Mouse (Mus musculus) kidney, postnatal 0 days (tissue): ENCODE measurements around the gene 1110032A03Rik. TPM values are rescaled to one million over a fixed set of nuclear protein-coding genes. Genes with fewer than 3 reads are reported as not detected.

Source experiments
- ATAC-seq: fragments of 200-750 bp; cut with Nextera tagmentation; replicated peaks from 2 replicates; pipeline ENCODE4 v1.8.0; 2017; ENCODE audit warnings: low read depth, moderate number of reproducible peaks, moderate TSS enrichment, moderate library complexity; ENCODE audit not compliant: low FRiP score
- DNase-seq: peaks from one replicate; pipeline ENCODE4 v3.0.0-alpha.2; 2016; ENCODE audit warnings: low spot score
- H3K27ac ChIP-seq: fragments of 300-500 bp; sonication (generic); 2 replicates; pipeline ENCODE4 v1.5.1; 2014; ENCODE audit warnings: mild to moderate bottlenecking
- H3K27me3 ChIP-seq: fragments of 300-500 bp; sonication (generic); 2 replicates; pipeline ENCODE4 v1.6.1; 2014; ENCODE audit warnings: low read length, mixed read lengths; ENCODE audit not compliant: insufficient read depth
- H3K36me3 ChIP-seq: fragments of 300-500 bp; sonication (generic); 2 replicates; pipeline ENCODE4 v1.6.1; 2014; ENCODE audit warnings: low read length, mixed read lengths; ENCODE audit not compliant: insufficient read depth
- H3K4me1 ChIP-seq: fragments of 300-500 bp; sonication (generic); replicated peaks from 2 replicates; pipeline ENCODE4 v1.6.1; 2014; ENCODE audit warnings: antibody characterized with exemption, low read length, mixed read lengths; ENCODE audit not compliant: insufficient read depth
- H3K4me2 ChIP-seq: fragments of 300-500 bp; sonication (generic); 2 replicates; pipeline ENCODE4 v1.6.1; 2014; ENCODE audit warnings: mild to moderate bottlenecking, low read length, moderate library complexity, mixed read lengths
- H3K4me3 ChIP-seq: fragments of 300-500 bp; sonication (generic); replicated peaks from 2 replicates; pipeline ENCODE4 v1.5.1; 2014; ENCODE audit warnings: low read depth, low read length
- H3K9ac ChIP-seq: fragments of 300-500 bp; sonication (generic); 2 replicates; pipeline ENCODE4 v1.6.1; 2014; ENCODE audit warnings: low read depth, low read length
- H3K9me3 ChIP-seq: fragments of 300-500 bp; sonication (generic); replicated peaks from 2 replicates; pipeline ENCODE4 v1.6.1; 2016; ENCODE audit warnings: low read length, inconsistent platforms, mixed read lengths
- CTCF ChIP-seq: IDR thresholded peaks from 2 replicates; pipeline ENCODE4 v1.5.1; 2016; ENCODE audit warnings: antibody characterized with exemption, low read depth, mild to moderate bottlenecking, moderate library complexity
- WGBS: fragments of 180-500 bp; shearing (Covaris S2); extraction: QIAGEN DNeasy Blood & Tissue Kit; methylation state at CpG from one replicate; pipeline ENCODE4 v1.1.7; 2014; 5-methylcytosine and 5-hydroxymethylcytosine counted together
- polyA plus RNA-seq: library from polyadenylated mRNA; unstranded; fragments of >200 nt; fragmentation: Nextera tagmentation; extraction: Ambion mirVana; gene quantifications from 2 replicates; pipeline ENCODE4 v1.2.1, GENCODE M21; 2015

The 1110032A03Rik gene
- polyA plus RNA-seq, 1 experiment from 2014 or later: 62.9 TPM

DNA sequence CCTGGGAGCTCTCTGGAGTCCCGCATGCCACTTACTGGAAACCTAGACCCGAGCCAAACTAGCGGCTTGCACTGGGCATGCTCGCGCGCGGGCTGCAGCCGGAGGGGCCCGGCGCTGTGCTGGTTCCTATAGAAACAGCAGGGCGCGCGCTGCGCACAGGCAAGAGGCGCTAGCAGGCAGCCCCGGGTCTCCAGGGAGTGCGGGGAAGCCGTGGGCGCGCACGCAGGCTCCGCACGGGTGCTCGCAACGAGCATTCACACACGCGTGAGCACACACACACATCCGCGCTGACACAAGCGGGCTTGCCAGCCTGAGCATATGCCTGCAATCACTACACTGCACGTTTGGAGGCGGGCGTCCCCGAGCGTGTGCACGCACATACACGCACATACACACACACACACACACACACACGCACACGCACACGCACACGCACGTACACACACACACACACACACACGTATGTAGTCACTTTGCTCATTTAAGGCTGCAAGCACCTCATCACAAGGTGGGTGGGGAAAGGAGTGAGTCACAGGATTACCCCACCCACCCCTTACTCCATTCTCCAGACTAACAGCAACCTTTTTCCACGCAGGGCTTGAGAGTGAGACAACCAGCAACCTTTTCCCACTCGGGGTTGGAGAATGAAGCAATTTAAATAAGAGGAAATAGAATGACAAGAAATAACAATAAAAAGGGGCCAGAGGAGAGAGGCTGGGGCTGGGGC lies 47.2 kb downstream of the 1110032A03Rik start:
- H3K9me3 ChIP-seq: no peaks in the 10 kb centered on the region
- H3K4me3 ChIP-seq: peak overlapping the region; percentile 51
- H3K27me3 ChIP-seq: no peaks in the 10 kb centered on the region
- peak overlapping the region; percentile 83 for H3K4me2 ChIP-seq
- ATAC-seq (peak; percentile 88), DNase-seq (peak; percentile 86)
- TF ChIP-seq CTCF: 0 out of 2 replicates have a peak, but pooled peaks have one; percentile 6
- 0 out of 2 replicates have a peak, but pooled peaks cover 11% of the 10 kb centered on the region for H3K4me1 ChIP-seq
- under 1% methylated on average over 45 of the region's 45 CpGs for WGBS
- H3K27ac ChIP-seq: no peak overlapping the region
- no peaks in the 10 kb centered on the region for H3K36me3 ChIP-seq
- H3K9ac ChIP-seq: peak overlapping the region; percentile 52

GRCm38 (mm10) chr9:50727171-50727924 lies 48.0 kb downstream of the 1110032A03Rik start:
- H3K4me1 ChIP-seq: 0 out of 2 replicates have a peak, but pooled peaks cover 11% of the 10 kb centered on the region
- no peaks in the 10 kb centered on the region for H3K9me3 ChIP-seq
- ATAC-seq (no peak), DNase-seq (no peak)
- H3K4me3 ChIP-seq: peak overlapping the region; percentile 51
- TF ChIP-seq CTCF: no peak
- 3% methylated on average over 30 of the region's 30 CpGs for WGBS
- H3K4me2 ChIP-seq: peak overlapping the region; percentile 83
- no peak overlapping the region for H3K27ac ChIP-seq
- no peaks in the 10 kb centered on the region for H3K36me3 ChIP-seq
- no peaks in the 10 kb centered on the region for H3K27me3 ChIP-seq
- H3K9ac ChIP-seq: peak overlapping the region; percentile 52

DNA sequence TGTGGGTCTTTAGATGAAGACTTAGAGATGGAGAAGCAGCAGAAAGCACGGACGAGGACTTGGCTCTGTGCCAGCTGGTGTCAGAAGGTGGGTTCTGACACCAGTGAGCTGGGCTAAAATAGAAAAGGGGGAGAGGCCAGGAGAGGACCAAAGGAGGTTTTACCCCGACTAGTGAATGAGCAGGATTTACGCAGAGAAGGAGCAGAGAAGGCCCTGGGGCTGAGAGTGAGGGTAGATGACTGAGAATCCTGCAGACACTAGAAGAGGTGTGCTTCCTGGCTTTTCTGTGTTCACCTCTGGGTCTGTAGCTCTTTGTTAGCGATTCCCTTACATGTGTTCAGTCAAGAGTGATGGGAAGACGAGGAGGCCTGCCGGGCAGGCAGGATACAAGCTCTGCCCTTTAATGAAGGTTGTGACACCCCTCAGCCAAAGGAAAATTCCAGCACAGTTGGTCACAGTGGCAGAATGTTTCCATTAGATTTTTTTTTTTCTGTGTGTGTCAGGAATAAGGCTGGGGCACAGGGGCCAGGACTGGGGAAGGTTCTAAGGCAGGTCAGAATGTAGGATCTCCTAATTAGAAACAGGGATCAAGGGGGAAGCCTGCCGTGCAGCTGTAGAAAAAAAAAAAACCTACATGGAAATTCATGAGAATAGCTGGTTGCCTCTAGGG lies 49.3 kb downstream of the 1110032A03Rik start:
- ATAC-seq (no peak), DNase-seq (no peak)
- Histone ChIP-seq H3K4me1 (0 out of 2 replicates have a peak, but pooled peaks cover 11% of the 10 kb centered on the region), H3K27me3 (no peaks in the 10 kb centered on the region), H3K4me2 (no peak overlapping the region), H3K36me3 (no peaks in the 10 kb centered on the region), H3K9ac (no peak overlapping the region), H3K4me3 (no peak overlapping the region), H3K27ac (no peak overlapping the region), H3K9me3 (no peaks in the 10 kb centered on the region)
- 52% methylated on average over 8 of the region's 8 CpGs for WGBS
- no peak for TF ChIP-seq CTCF

- H3K4me1 ChIP-seq: 0 out of 2 replicates have a peak, but pooled peaks cover 11% of the 10 kb centered on the region
- no peaks in the 10 kb centered on the region for H3K27me3 ChIP-seq
- no peak overlapping the region for H3K27ac ChIP-seq
- H3K4me2 ChIP-seq: no peak overlapping the region
- H3K36me3 ChIP-seq: no peaks in the 10 kb centered on the region
- TF ChIP-seq CTCF: no peak
- 40% methylated on average over 3 of the region's 3 CpGs for WGBS
- no peak overlapping the region for H3K9ac ChIP-seq
- H3K4me3 ChIP-seq: no peak overlapping the region
- ATAC-seq (no peak), DNase-seq (no peak)
- no peaks in the 10 kb centered on the region for H3K9me3 ChIP-seq
Measured at GRCm38 (mm10) chr9:50724661-50725330, 50.5 kb downstream of the 1110032A03Rik start.

GRCm38 (mm10) chr9:50724147-50724546 lies 51.2 kb downstream of the 1110032A03Rik start:
- no peak for ATAC-seq
- Histone ChIP-seq H3K9me3 (no peaks in the 10 kb centered on the region), H3K4me3 (no peak overlapping the region), H3K4me2 (no peak overlapping the region), H3K27ac (no peak overlapping the region), H3K9ac (no peak overlapping the region), H3K4me1 (0 out of 2 replicates have a peak, but pooled peaks cover 7% of the 10 kb centered on the region), H3K36me3 (no peaks in the 10 kb centered on the region), H3K27me3 (no peaks in the 10 kb centered on the region)
- no peak for TF ChIP-seq CTCF
- WGBS: 81% methylated on average over 2 of the region's 2 CpGs
- DNase-seq: no peak

DNA sequence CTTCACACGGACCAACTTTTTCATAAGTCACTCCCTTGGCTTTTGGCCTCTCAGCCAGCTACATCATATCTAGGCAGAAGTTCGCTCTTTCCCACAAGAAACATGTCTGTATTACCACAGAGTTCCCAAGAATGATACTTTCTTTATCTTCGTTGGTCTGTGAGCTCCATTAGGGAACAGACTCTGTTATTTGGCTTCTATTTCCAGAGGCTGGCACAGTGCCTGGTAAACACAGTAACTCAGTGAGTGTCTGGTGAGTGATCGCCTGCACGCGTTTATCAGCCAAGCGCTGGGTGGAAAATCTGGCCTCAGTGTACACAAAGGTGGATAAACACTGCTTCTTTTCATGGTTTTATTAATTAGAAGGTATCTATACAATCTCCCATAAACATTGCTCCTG lies 51.9 kb downstream of the 1110032A03Rik start:
- Histone ChIP-seq H3K4me3 (no peak overlapping the region), H3K4me2 (0 out of 2 replicates have a peak overlapping the region, but pooled peaks have one; percentile 21), H3K27ac (no peak overlapping the region), H3K36me3 (no peaks in the 10 kb centered on the region), H3K9ac (no peak overlapping the region), H3K9me3 (no peaks in the 10 kb centered on the region), H3K4me1 (0 out of 2 replicates have a peak, but pooled peaks cover 5% of the 10 kb centered on the region), H3K27me3 (no peaks in the 10 kb centered on the region)
- ATAC-seq (no peak), DNase-seq (peak; percentile 37)
- 44% methylated on average over 7 of the region's 7 CpGs for WGBS
- TF ChIP-seq CTCF: no peak
